Mouse (Mus musculus) mature B cell (primary cell): ENCODE data around the gene AC109138.7.

Experiments
- in situ Hi-C: fragments of 300-500 bp; cut with MboI; formaldehyde crosslinking; loops from 2 replicates; pipeline ENCODE4 v1.14.3; 2019

The AC109138.7 gene

DNA sequence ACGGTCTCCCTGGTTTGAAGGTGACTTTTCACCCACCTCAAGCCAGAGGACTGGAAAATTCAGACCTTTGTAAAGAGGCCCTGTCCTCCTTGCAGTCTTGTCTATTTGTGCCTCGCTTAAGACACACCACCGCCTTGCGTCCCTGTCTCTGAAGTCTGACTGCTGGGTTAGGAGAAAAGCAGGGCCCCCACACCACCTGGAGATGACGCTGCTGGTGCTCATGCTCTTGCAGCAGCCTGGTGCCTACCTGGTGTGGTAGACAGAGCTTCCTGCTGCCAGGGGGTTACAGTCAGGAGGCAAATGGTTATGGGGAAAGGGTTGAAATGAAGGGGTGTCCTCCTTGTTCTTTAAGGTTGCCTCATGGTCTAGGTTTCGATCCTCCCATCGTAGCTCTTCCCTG is 40.1 kb downstream of the AC109138.7 start:
- in situ Hi-C loops: loop anchor here (10.0 kb wide), 1 partner anchor 61 kb away; no protein-coding TSS in a partner anchor

DNA sequence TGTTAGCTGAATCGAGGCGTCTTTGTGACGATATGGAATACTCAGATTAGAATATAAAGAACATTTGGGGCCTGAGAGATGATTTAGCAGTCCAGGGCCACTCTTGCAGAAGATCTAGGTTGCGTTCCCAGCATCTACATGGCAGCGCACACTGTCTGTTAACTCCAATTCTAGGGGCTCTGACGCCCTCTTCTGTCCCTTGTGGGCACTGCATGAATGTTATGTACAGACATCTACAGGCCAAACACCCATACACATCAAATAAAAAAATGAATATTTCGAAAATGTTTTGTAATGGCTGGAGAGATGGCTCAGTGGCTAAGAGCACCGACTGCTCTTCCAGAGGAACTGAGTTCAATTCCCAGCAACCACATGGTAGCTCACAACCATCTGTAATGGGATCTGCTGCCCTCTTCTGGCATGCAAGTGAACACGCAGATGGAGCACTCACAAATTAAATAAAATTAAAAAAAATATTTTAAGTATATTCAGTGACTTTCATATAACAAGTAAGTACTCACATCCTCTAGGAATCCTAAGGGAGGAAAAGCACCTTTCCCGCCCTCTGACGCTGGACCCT is 41.5 kb downstream of the AC109138.7 start:
- in situ Hi-C loops: loop anchor here (5.0 to 10.0 kb wide), 2 partner anchors 37 to 59 kb away; no protein-coding TSS in a partner anchor

DNA sequence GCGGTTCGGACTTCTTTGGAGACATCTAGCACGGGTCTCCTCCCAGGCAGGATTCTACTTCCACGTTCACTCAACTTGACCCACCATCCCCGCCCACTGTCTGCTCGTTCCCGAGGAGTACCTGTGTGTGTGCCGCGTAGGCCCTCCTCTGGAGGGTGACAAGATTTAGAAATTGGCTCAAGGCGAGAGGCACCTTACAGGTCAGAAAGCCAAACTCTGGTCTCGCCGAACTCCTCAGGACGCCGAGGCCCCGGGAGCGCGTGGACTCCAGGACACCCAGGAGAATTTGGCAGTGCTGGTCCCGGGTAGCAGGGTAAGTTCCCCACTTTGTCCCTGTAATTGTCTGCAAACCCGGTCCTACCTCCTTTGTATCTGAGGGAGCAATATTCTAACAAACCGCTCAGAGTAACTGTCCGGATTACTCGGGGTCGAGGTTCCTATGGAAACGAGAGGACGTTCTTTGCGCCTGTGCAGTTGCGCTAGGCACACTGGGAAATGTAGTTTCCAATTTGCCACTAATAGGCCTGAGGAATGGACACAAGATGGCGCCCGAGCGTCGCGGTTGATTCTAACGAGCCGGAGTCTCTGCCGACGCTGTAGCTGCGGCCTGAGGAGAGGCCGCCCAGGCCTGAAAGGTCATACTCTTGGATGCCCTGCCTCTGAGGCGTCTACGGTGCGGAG is 43.2 kb downstream of the AC109138.7 start:
- in situ Hi-C loops: loop anchor here (5.0 to 10.0 kb wide), 2 partner anchors 35 to 57 kb away; no protein-coding TSS in a partner anchor

DNA sequence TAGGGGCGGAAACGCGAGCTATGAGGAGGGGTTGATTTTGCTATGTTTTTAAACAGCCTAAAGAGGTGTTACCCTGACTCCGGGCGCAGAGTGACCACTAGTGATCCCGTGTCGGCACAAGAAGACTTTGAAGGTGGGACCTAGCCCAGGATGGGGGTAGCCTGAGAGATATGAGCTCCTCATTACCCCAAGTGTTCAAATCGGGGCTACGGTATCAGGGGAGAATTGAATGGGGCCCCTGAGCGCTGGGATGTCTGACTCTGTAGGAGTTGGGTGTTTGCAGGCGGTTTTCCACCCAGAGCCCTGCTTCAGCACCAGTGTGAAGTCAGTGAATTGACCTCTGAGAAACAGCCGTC is 43.7 kb downstream of the AC109138.7 start:
- in situ Hi-C loops: loop anchor here (5.0 to 10.0 kb wide), 2 partner anchors 34 to 57 kb away; no protein-coding TSS in a partner anchor

DNA sequence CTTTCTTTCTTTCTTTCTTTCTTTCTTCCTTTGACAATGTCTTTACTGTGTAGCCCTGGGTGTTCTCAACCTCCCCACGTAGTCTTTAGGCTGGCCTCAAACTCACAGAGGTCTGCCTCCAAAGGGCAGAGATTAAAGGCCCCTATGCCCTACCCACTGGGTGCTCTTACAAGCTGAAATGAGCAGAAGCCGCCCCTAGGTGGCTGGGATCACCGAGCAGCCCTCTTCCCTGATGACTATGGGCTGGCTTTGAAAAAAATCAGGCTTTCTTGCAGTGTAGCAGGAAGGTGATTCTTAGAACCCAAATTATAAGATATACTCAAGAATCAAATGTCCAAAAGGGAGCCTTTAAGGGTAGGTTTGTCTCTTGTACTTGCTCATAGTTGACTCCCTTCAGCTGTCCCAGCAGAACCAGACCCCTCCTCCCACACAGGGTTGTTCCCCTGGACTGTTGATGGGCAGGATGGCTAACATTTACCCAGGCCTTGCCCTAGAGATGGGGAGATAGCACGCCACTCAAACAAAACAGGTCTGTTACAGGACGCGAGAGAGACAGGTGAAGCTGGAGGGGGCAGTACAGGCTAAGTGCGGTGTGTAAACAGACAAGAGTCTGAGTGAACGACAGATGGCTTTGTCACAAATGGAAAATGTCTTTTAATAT is 47.0 kb downstream of the AC109138.7 start:
- in situ Hi-C loops: no loop called here

DNA sequence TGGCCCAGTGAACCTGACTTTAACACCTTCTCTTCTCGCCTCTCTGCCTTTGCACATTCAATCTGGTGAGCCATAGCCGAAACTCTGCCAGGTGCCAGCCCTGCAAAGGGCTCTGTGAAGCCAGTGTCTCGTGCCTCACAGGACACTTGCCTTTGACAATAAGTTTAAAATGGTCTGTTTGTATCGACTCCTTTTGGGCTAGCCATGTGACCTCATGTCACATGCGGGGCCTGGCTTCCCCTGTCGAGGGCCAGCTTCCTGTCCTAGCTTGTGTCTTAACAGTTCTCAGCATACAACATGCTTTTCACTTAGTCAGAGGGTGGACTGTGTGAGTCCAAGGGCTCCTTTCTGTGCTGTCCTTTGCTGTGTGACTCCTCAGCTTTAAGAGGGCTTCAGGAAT is 48.6 kb downstream of the AC109138.7 start:
- in situ Hi-C loops: no loop called here

DNA sequence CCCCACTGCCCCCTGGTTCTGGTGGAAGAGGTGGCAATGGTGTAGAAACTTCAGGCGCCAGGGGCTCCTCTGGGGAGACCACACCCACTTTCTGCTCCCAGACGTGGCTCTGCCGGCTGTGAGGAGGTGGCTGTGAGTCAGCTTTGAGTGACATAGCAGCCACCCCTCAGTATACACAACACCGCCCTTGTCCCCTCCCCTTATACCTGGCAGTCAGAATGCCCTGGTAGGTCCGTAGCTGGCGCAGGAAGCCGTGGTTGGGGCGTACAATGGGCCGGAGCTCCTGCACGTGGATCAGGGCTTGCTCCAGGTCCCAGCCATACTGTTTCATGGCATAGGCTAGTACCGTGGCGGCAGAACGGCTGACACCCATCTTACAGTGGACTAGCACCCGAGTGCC is 49.5 kb downstream of the AC109138.7 start:
- in situ Hi-C loops: no loop called here

DNA sequence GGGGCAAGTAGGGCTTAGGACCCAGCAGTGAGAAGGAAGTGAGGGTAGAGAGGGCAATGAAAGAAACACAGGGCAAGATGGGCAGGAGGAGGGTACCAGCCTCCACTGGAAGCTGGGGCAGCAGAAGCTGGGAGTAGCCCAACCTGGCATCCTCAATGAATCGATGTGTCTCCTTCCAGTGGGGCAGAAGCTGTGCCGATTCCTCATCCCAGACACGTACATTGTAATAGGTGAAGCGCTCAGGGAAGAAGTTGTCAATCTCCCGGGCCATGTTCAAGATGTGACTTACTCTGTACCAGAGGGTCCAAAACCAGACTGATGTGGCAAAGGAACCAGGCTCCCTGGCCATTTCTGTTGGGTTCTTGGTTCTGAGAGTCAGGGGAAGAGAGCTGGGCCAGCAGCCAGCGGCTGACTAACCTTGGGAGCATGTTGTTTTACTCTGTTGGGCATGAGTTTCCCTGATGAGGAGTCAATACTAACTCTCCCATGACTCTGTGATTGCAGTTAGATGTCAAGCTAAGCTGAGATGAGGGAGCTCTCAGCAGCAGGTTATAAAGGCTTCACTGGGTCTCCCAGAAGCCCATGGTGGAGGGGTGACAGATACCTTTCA is 50.1 kb downstream of the AC109138.7 start:
- in situ Hi-C loops: no loop called here

DNA sequence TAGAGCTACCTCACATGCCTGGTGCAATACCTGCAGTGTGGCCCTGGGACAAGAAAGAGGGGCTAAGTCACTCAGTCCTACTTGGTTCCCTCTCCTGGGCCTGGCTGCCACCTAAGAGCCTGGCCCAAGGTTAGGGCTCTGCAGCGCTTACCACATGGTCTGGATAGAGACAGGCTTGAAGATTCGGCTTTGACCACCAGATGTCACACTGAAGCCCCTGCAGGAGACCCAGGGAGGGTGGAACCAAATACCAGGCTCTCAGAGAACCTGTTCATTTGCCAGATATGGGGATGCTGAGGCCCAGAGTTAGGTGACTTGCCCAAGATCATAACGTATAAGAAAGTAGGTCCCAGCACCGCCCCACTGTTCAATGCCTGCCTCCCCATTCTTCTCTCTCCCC is 51.8 kb downstream of the AC109138.7 start:
- in situ Hi-C loops: no loop called here

DNA sequence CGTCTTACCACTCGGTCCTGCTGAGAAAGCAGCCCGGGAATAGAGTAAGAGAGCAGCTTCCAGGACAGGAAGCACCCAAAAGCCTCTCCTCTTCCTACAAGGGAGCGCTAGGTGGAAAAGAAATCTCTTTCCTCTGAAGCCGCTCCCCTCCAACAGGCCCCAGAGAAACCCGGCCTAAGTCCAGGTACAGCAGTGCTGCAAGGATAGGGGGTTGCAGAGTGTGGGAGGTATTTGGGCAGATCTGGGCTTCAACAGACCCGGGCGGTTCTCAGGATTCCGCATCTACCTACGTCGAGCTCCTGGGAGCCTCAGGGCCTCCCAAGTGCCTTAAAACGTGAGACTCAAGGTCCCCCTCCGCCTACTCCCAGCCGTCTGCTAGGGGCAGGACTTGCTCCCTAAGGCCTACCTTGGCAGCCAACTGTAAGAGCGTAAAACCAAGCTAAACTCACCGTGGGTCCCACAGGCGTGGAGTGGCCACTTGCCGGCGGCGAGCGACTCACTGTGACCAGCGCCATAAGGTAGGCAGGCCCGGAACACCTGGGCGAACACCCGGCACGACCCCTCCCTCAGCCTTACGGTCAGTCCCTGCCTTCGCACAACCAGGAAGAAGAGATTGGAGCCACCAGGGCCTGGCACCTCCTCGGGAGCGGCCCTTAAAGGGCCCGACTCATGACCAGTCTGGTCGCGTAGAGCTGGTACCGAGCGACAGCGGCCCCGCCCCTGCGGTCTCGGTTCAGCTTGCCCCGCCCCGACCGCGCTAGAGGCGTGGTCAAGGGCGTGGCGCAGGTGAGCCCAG is 54.6 kb downstream of the AC109138.7 start, which contains the start of gene Ssh3:
Gene Ssh3, minus strand, starts transcription at position 615 of the 796 bp plus-strand sequence.
- in situ Hi-C loops: no loop called here

DNA sequence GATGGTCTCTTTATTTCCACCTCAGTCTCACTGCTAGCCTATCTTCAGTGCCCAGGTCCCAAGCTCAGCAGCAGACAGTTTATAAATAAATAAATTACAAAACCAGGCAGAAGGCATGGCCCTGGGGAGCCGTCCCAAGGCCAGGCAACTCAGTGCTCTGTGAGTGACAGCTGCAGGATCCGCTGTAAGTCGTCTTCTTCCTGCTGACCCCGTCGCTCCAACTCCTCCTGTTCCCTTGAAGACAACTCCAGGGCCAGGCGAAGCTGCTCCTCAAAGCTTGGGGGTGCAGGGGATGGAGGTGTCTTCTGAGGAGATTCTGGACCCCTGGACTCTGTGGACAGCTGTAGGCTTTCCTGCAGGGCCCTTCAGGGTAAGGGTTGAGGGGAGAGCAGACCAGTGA is 56.0 kb downstream of the AC109138.7 start:
- in situ Hi-C loops: no loop called here

DNA sequence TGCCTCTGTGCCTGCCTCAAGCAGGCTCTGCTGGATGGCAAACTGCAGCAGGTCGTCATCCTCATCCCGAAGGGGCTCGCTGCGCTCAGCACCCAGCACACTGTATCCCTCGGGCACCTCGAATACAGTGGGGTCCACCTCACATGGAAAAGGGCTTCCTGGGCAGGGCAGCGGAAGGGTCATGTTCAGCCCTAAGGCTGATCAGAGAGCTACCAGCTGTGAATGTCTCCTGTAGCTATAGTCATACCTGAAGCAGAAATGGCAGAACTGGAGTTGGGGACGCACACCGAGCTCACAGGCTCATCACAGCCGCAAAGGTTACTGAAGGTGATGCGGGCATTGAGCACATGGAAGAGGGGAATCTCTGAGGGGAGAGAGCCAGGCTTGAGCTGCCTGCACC is 56.8 kb downstream of the AC109138.7 start:
- in situ Hi-C loops: no loop called here

DNA sequence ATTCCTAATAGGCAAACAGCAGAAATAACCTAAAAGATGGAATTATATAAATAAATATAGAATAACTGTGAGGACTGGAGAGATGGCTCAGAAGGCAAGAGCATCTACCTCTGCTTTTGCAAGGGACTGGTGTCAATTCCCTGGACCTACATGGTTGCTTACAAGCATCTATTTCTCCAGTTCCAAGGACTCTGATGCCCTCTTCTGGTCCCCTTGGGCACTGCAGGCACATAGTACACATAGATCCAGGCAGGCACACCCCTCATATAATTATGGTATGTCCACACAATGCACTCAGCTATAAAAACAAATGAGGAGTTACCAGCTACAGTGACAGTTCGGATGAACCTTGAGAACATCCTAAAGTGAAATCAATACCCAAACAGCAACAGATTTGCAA is 65.3 kb downstream of the AC109138.7 start:
- in situ Hi-C loops: no loop called here

DNA sequence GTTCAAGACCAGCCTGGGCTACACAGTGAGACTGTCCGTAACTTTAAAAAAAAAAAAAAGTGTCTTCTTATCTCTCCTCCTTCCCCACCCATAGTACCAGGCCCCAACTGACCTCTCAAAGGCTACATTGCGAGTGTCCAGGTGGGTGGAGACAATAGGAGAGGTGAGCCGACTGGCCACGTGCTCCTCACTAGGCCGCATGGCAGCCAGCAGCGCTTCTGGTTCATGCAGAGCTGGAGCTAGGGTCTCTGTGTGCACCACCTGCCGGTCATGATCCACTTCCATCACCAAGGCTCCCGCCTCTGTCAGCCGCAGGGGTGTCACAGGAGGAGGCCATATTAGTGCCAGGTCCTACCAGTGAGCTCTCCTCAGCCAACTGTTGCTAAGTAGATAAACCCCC is 66.3 kb downstream of the AC109138.7 start:
- in situ Hi-C loops: no loop called here
